Mouse (Mus musculus) heart, postnatal 0 days (tissue): ENCODE measurements around the gene Recql5. TPM values are rescaled to one million over a fixed set of nuclear protein-coding genes. Genes with fewer than 3 reads are reported as not detected.

ENCODE experiments used
- ATAC-seq: fragments of 200-750 bp; cut with Nextera tagmentation; 2 replicates; pipeline ENCODE4 v1.8.0; 2017; ENCODE audit warnings: low read depth, moderate number of reproducible peaks, moderate library complexity; ENCODE audit not compliant: insufficient read depth
- DNase-seq: peaks from one replicate; pipeline ENCODE4 v3.0.0-alpha.2; 2016; ENCODE audit warnings: low spot score
- H3K27ac ChIP-seq: fragments of 300-500 bp; sonication (generic); 2 replicates; pipeline ENCODE4 v1.5.1; 2014; ENCODE audit warnings: low read depth, mild to moderate bottlenecking
- H3K27me3 ChIP-seq: fragments of 300-500 bp; sonication (generic); 2 replicates; pipeline ENCODE4 v1.6.1; 2014; ENCODE audit warnings: low read length, mixed read lengths; ENCODE audit not compliant: control insufficient read depth, insufficient read depth
- H3K36me3 ChIP-seq: fragments of 300-500 bp; sonication (generic); replicated peaks from 2 replicates; pipeline ENCODE4 v1.6.1; 2014; ENCODE audit warnings: low read length, mixed read lengths; ENCODE audit not compliant: control insufficient read depth, insufficient read depth
- H3K4me1 ChIP-seq: fragments of 300-500 bp; sonication (generic); 2 replicates; pipeline ENCODE4 v1.6.1; 2014; ENCODE audit warnings: antibody characterized with exemption; ENCODE audit not compliant: control insufficient read depth, insufficient read depth
- H3K4me2 ChIP-seq: fragments of 300-500 bp; sonication (generic); 2 replicates; pipeline ENCODE4 v1.6.1; 2014; ENCODE audit warnings: low read depth, mild to moderate bottlenecking, low read length, moderate library complexity
- H3K4me3 ChIP-seq: fragments of 300-500 bp; sonication (generic); 2 replicates; pipeline ENCODE4 v1.5.1; 2014; ENCODE audit warnings: low read depth, low read length
- H3K9ac ChIP-seq: fragments of 300-500 bp; sonication (generic); replicated peaks from 2 replicates; pipeline ENCODE4 v1.6.1; 2014; ENCODE audit warnings: low read depth, low read length, mixed read lengths
- H3K9me3 ChIP-seq: fragments of 300-500 bp; sonication (generic); replicated peaks from 2 replicates; pipeline ENCODE4 v1.6.1; 2016; ENCODE audit warnings: low read length; ENCODE audit not compliant: control insufficient read depth
- CTCF ChIP-seq: IDR thresholded peaks from 2 replicates; pipeline ENCODE4 v1.5.1; 2016; ENCODE audit warnings: antibody characterized with exemption, control low read depth, low read depth
- EP300 ChIP-seq: IDR thresholded peaks from 2 replicates; pipeline ENCODE4 v1.6.1; 2016; ENCODE audit warnings: antibody characterized with exemption, low read depth
- WGBS: fragments of 180-500 bp; shearing (Covaris S2); extraction: QIAGEN DNeasy Blood & Tissue Kit; methylation state at CpG from one replicate; pipeline ENCODE4 v1.1.7; 2014; 5-methylcytosine and 5-hydroxymethylcytosine counted together
- polyA plus RNA-seq: library from polyadenylated mRNA; unstranded; fragments of >200 nt; fragmentation: Nextera tagmentation; extraction: Ambion mirVana; gene quantifications from 2 replicates; pipeline ENCODE4 v1.2.1, GENCODE M21; 2015
- total RNA-seq: library from RNA; depleted of rRNA; stranded (reverse); fragments of >200 nt; gene quantifications from 2 replicates; pipeline ENCODE4 v1.2.3, GENCODE M21; 2014; ENCODE audit warnings: low replicate concordance

Recql5 gene
- total and polyA plus RNA-seq, 2 experiments from 2014 or later = 5.8 to 6.2 TPM

GRCm38 (mm10) chr11:115948316-115948715, 15.0 kb upstream of the Recql5 start:
- Histone ChIP-seq H3K27me3 (no peaks in the 10 kb centered on the region), H3K9me3 (no peaks in the 10 kb centered on the region), H3K4me1 (no peaks in the 10 kb centered on the region), H3K36me3 (peaks cover 60% of the 10 kb centered on the region), H3K9ac (no peak overlapping the region), H3K27ac (no peak overlapping the region), H3K4me3 (no peak overlapping the region), H3K4me2 (no peak overlapping the region)
- TF ChIP-seq EP300 (no peak), CTCF (no peak)
- ATAC-seq (no peak), DNase-seq (no peak)
- 89% methylated on average over 9 of the region's 9 CpGs for WGBS

GRCm38 (mm10) chr11:115946221-115946828, 13.0 kb upstream of the Recql5 start:
- peaks cover 55% of the 10 kb centered on the region for H3K36me3 ChIP-seq

GRCm38 (mm10) chr11:115945247-115945646, 12.0 kb upstream of the Recql5 start:
- Histone ChIP-seq H3K4me2 (no peak overlapping the region), H3K36me3 (peaks cover 59% of the 10 kb centered on the region), H3K9ac (no peak overlapping the region), H3K4me1 (no peaks in the 10 kb centered on the region), H3K27ac (no peak overlapping the region), H3K27me3 (no peaks in the 10 kb centered on the region), H3K9me3 (no peaks in the 10 kb centered on the region), H3K4me3 (no peak overlapping the region)
- 83% methylated on average over 8 of the region's 8 CpGs for WGBS
- DNase-seq = no peak
- no peak for TF ChIP-seq EP300
- no peak for TF ChIP-seq CTCF
- no peak for ATAC-seq

More at GRCm38 (mm10) chr11:115946221-115946828, 13.0 kb upstream of the Recql5 start:
- H3K9ac ChIP-seq = no peak overlapping the region
- no peak for TF ChIP-seq EP300
- no peak for TF ChIP-seq CTCF
- 75% methylated on average over 9 of the region's 9 CpGs for WGBS
- no peaks in the 10 kb centered on the region for H3K9me3 ChIP-seq
- H3K4me2 ChIP-seq = no peak overlapping the region
- no peak for DNase-seq
- no peaks in the 10 kb centered on the region for H3K27me3 ChIP-seq
- H3K27ac ChIP-seq = peak overlapping the region; percentile 50
- no peaks in the 10 kb centered on the region for H3K4me1 ChIP-seq
- ATAC-seq = peak; percentile 55
- no peak overlapping the region for H3K4me3 ChIP-seq

GRCm38 (mm10) chr11:115941980-115942379, 8.7 kb upstream of the Recql5 start:
- Histone ChIP-seq H3K9me3 (no peaks in the 10 kb centered on the region), H3K4me2 (no peak overlapping the region), H3K4me1 (no peaks in the 10 kb centered on the region), H3K27me3 (no peaks in the 10 kb centered on the region), H3K4me3 (no peak overlapping the region), H3K36me3 (peaks cover 61% of the 10 kb centered on the region), H3K27ac (no peak overlapping the region), H3K9ac (no peak overlapping the region)
- 82% methylated on average over 7 of the region's 7 CpGs for WGBS
- ATAC-seq = no peak
- DNase-seq = no peak
- TF ChIP-seq CTCF (no peak), EP300 (no peak)

GRCm38 (mm10) chr11:115939690-115940329, 6.5 kb upstream of the Recql5 start:
- H3K27me3 ChIP-seq = no peaks in the 10 kb centered on the region
- no peak overlapping the region for H3K9ac ChIP-seq
- no peaks in the 10 kb centered on the region for H3K9me3 ChIP-seq
- DNase-seq = peak; percentile 66
- ATAC-seq = peak; percentile 64; the same call in 1 of the 2 replicates
- TF ChIP-seq CTCF (peak; percentile 84), EP300 (no peak)
- no peaks in the 10 kb centered on the region for H3K4me1 ChIP-seq
- WGBS = 30% methylated on average over 6 of the region's 6 CpGs
- H3K4me2 ChIP-seq = no peak overlapping the region
- H3K27ac ChIP-seq = no peak overlapping the region
- peaks cover 59% of the 10 kb centered on the region for H3K36me3 ChIP-seq
- H3K4me3 ChIP-seq = no peak overlapping the region

DNA sequence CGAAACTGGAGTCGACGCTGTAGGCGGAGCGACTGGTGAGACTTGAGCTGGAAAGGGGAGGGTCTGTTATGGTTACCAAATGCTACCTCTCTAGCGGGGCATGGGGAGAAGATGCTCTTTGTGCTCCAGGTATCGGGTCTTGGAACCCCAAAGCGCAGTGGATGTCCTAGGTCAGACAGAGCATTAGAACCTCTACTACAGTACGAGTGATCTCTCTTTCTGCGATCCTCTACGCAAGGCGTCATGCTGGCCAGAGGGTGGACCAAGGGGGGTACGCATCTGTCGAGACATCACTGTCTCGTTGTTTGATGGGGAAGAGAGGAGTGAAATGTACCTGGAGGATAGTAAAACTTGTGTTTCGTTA, 452 bp upstream of the Recql5 start:
- Histone ChIP-seq H3K9ac (peak overlapping the region; percentile 83), H3K27ac (peak overlapping the region; percentile 59), H3K4me1 (peaks cover 17% of the 10 kb centered on the region), H3K4me2 (peak overlapping the region; percentile 89), H3K9me3 (no peaks in the 10 kb centered on the region), H3K4me3 (peak overlapping the region; percentile 89), H3K36me3 (peaks cover 22% of the 10 kb centered on the region), H3K27me3 (no peaks in the 10 kb centered on the region)
- WGBS = under 1% methylated on average over 16 of the region's 16 CpGs
- no peak for DNase-seq
- TF ChIP-seq EP300 (no peak), CTCF (no peak)
- ATAC-seq = 0 out of 2 replicates have a peak, but pooled peaks have one; percentile 4
